Mouse (Mus musculus): ENCODE results near the gene Ern2.

The Ern2 gene

GRCm38 (mm10) chr7:122158915-122159902 is 26.8 kb downstream of the Ern2 start, which contains the start of gene Plk1:
Gene Plk1 (plus strand): TSS chr7:122159439.
- peak; percentile 85 for DNase-seq (ENCODE audit: low spot score)

- DNase-seq (ENCODE audit: low spot score), result no peak
These were observed 27.5 kb downstream of the Ern2 start for GRCm38 (mm10) chr7:122158488-122158887.

GRCm38 (mm10) chr7:122152473-122152872 is 33.5 kb downstream of the Ern2 start:
- no peak for DNase-seq (ENCODE audit: low spot score)

- DNase-seq (ENCODE audit: low spot score), result no peak
These were observed 45.0 kb downstream of the Ern2 start for GRCm38 (mm10) chr7:122140991-122141390.

DNA sequence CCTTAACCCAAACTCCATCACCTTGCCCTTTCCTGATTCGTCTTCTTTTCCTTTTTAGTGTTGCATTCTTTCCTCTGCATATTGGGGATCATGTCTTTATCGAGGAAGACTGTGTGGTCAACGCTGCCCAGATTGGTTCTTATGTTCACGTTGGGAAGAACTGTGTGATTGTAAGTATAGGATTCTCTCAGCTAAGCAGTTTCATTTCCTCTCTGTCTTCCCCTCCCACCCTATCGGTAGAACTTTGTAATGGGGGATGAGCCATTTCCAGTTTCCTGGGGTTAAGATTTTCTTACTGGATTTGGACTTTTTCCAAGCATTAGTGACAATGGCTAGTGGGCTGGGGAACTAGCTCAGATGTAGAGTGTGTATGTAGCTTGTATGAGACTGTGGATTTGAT is 47.8 kb downstream of the Ern2 start:
- no peak for DNase-seq (ENCODE audit: low spot score)

DNA sequence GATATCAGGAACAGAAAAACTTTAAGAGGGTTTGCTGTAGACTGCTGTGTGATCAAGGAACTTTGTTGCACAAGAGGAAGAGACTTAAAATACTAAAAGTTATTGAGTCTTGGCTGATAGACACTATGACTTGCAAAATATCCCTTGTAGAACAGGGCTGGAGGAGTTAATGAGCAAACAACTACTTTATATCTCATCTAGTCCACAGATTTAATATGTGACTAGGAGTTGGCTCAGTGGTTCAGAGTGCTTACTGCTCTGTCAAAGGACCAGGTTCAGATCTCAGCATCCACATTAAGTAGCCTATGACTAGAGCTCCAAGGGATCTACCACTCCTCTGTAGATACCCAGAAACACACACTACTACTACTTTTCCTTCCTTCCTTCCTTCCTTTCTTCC is 48.9 kb downstream of the Ern2 start:
- DNase-seq (ENCODE audit: low spot score), result no peak

- no peak for DNase-seq (ENCODE audit: low spot score)
These were observed 50.9 kb downstream of the Ern2 start for GRCm38 (mm10) chr7:122135070-122135469.

DNA sequence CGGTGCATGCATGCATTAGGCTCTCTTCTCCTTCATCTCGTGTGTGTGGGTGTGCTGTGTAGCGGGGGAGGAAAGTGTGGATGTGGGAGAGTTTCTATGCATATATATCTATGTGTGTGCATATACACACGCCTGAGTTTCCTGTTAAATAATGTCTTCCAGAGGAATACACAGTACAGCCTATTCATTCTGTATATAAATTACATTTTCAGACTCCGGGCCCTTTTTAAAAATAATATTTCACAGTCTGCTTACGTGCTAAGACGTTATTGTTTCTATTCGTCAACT is 52.7 kb downstream of the Ern2 start:
- DNase-seq (ENCODE audit: low spot score), result no peak

- DNase-seq (ENCODE audit: low spot score), result peak; percentile 97
These were observed 53.3 kb downstream of the Ern2 start, which contains the start of the genes Palb2 and Dctn5 for GRCm38 (mm10) chr7:122132497-122133337. Gene Palb2 (minus strand): TSS chr7:122132985. Gene Dctn5 (plus strand): TSS chr7:122133041.

DNA sequence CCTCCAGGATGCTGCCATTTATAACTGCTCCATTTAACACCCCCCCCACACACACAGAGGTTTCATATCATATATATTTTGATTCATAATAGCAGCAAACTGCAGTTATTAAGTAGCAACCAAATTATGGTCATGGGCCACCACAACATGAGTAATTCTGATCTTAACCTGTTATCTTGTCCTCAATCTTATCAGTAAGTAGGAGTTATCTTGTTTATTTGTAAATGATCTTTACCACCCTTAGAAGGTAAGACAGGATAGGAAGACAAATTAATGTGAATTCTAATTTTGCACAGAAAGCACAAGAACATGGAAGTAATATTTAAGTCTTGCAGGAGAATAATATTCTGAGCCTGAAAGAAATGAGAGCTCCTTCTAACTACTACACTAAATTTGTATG is 54.2 kb downstream of the Ern2 start:
- no peak for DNase-seq (ENCODE audit: low spot score)

GRCm38 (mm10) chr7:122126946-122127345 is 59.1 kb downstream of the Ern2 start:
- DNase-seq (ENCODE audit: low spot score), result no peak

GRCm38 (mm10) chr7:122125636-122126035 is 60.4 kb downstream of the Ern2 start:
- no peak for DNase-seq (ENCODE audit: low spot score)

DNA sequence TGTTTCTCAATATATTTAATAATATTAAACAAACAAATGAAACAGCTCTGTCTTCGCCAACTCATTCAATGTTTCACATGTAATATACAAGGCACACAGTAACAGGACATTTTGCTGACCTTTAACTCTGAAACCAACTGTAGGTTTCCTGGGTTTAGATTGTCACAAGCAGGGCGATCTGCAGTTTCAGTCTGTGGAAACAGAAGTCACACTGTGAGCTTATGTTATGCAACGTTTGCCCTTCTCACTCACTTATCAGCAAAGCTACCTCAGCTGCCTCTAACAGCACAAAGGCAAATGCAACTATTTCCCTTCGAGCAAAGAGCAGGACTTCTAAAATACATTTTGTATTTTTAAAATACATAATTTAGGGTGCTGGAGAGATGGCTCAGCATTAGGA is 62.5 kb downstream of the Ern2 start:
- DNase-seq (ENCODE audit: low spot score), result no peak

Data from urinary bladder, postnatal 14 days (tissue).